Mouse (Mus musculus) embryonic fibroblast, embryonic 13.5 days (primary cell): ENCODE measurements around the gene Hs3st5. TPM values are rescaled to one million over a fixed set of nuclear protein-coding genes. Genes with fewer than 3 reads are reported as not detected.

Experiments
- H3K27ac ChIP-seq: 2 replicates; pipeline ENCODE4 v1.5.1; 2012; ENCODE audit warnings: low read length, control low read depth, inconsistent platforms; ENCODE audit not compliant: insufficient read depth
- H3K4me1 ChIP-seq: 2 replicates; pipeline ENCODE4 v1.6.1; 2011; ENCODE audit warnings: low read length; ENCODE audit not compliant: control insufficient read depth, insufficient read depth
- H3K4me3 ChIP-seq: 2 replicates; pipeline ENCODE4 v1.5.1; 2011; ENCODE audit warnings: mild to moderate bottlenecking, control low read depth, low read length; ENCODE audit not compliant: insufficient read depth
- CTCF ChIP-seq: IDR thresholded peaks from 2 replicates; pipeline ENCODE4 v1.5.1; 2011; ENCODE audit warnings: mild to moderate bottlenecking, control low read depth, low read length, moderate library complexity, borderline replicate concordance; ENCODE audit not compliant: insufficient read depth
- POLR2A ChIP-seq: IDR thresholded peaks from 2 replicates; pipeline ENCODE4 v1.6.1; 2011; ENCODE audit warnings: low read depth, mild to moderate bottlenecking, control low read depth, low read length, moderate library complexity
- polyA plus RNA-seq: library from polyadenylated mRNA; stranded (reverse); fragments of >200 nt; gene quantifications from 2 replicates; pipeline ENCODE4 v1.2.4, GENCODE M21; 2011; ENCODE audit warnings: low read depth; ENCODE audit not compliant: missing spikeins, insufficient read length

Hs3st5 gene
- polyA plus RNA-seq, 1 experiment, result 0.63 TPM

DNA sequence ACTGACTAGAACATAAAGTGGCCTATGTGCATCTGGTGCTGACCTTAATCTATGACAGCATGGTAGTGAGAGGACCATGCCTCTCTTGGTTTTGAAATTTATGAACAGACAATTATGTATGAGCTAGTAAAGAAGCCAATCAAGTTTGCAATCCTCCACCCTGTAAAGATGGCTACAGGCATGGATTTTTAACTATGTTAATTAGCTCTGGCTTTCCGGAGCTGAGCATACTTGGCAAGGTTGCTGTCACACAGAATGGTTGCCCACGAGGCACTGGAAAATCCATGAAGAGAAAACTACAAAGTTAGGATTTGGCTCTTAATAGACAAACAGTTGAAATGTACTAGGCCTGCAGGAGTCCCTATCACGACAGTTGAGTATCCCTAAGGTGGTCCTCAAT, 322.5 kb downstream of the Hs3st5 start:
- TF ChIP-seq POLR2A, result no peak
- TF ChIP-seq CTCF, result no peak
- no peak overlapping the region for H3K27ac ChIP-seq

DNA sequence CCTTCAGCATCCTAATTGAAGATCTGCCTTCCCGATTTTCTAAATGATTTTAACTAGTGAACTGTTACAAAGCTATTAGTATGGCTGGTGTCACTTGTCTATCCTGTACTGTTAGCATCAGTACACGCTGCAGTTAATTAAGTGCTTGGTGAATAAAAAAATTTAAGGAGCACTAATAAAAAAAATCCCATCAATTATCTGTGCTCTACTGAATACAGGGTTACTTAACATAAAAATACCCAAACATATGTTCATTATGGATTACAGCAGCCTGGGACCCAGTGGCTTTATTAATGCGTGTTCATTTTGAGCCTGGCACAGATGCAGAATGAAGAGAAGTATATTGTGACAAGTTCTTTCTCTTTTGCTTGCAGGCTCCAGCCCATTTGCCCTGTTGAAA, 325.6 kb downstream of the Hs3st5 start:
- Histone ChIP-seq H3K27ac (no peak overlapping the region), H3K4me1 (no peaks in the 10 kb centered on the region), H3K4me3 (no peak overlapping the region)
- TF ChIP-seq POLR2A, result no peak
- TF ChIP-seq CTCF, result no peak

More for the DNA sequence above, 322.5 kb downstream of the Hs3st5 start:
- Histone ChIP-seq H3K4me1 (no peaks in the 10 kb centered on the region), H3K4me3 (no peak overlapping the region)

DNA sequence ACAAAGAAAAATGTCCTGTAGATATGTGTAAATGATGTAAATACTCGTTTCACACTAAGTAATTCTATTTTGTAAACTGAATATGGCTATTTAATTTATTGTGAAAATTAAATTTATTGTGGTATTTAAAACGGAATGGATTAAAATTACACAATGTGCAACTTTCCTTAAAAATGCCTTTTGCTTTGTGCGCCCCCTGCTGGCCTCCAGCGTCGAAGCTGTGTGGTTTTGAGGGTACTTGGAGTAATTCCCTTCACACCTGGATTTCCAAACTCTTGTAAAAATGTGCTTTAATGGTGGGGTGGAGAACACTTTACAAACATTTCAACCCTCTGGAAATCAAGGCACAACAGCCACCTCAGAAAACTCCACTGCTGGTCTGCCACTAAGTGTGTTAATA, 327.6 kb downstream of the Hs3st5 start:
- peak; percentile 52; the same call in 1 of the 2 replicates for TF ChIP-seq CTCF
- no peak for TF ChIP-seq POLR2A
- no peak overlapping the region for H3K27ac ChIP-seq
- H3K4me1 ChIP-seq, result no peaks in the 10 kb centered on the region
- no peak overlapping the region for H3K4me3 ChIP-seq

DNA sequence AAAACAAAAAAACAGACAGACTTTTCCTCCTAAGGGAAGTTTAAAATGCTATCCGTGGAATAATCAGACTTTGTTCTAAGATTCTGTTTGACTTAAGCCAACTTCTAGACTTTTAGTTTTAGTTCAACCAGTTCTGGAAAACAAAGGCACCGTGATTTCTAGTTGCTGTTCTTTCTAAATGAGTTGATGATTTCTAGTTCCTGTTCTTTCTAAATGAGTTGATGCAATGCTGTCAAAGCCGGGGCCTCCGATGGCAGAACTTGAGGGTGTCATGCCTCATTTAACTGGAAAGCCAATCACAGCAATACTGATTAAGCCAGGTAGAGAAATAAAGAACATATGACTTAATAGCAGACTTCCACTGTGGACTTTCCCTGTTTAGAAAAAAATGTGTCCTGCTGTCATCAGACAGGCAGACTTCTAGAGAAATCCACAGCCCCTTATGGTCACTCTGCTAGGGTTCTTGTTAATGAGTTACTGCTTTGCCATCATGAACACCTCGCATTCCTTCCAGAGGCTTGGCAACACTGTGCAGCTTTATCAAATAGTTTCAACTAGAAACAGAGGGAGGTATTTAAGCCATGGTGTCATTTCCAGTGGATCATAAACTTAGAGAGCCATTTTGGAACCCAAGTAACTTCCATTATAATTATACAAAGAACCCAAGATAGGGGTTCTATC, 329.4 kb downstream of the Hs3st5 start:
- Histone ChIP-seq H3K4me1 (no peaks in the 10 kb centered on the region), H3K27ac (no peak overlapping the region), H3K4me3 (no peak overlapping the region)
- no peak for TF ChIP-seq POLR2A
- no peak for TF ChIP-seq CTCF

DNA sequence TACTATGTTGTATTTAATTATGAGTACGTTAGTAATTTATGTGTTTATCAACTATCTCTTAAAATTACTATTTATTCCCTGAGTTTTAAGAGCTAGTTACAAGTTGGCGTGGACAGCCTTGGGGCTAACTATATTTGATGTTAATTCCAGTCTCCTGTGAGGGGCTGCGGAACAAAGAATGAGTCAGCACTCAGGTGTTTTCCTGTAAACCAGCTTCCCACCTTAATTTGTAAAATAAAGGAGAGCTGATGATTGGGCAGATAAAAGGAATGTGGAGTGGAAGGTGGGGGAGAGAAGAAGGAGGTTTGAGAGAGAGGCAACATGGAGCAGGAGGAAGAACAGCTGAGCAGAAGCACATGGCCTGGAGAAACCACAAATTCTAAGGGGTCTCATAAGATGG, 343.6 kb downstream of the Hs3st5 start:
- H3K4me3 ChIP-seq, result no peak overlapping the region
- TF ChIP-seq CTCF, result no peak
- TF ChIP-seq POLR2A, result no peak
- no peaks in the 10 kb centered on the region for H3K4me1 ChIP-seq
- H3K27ac ChIP-seq, result no peak overlapping the region

DNA sequence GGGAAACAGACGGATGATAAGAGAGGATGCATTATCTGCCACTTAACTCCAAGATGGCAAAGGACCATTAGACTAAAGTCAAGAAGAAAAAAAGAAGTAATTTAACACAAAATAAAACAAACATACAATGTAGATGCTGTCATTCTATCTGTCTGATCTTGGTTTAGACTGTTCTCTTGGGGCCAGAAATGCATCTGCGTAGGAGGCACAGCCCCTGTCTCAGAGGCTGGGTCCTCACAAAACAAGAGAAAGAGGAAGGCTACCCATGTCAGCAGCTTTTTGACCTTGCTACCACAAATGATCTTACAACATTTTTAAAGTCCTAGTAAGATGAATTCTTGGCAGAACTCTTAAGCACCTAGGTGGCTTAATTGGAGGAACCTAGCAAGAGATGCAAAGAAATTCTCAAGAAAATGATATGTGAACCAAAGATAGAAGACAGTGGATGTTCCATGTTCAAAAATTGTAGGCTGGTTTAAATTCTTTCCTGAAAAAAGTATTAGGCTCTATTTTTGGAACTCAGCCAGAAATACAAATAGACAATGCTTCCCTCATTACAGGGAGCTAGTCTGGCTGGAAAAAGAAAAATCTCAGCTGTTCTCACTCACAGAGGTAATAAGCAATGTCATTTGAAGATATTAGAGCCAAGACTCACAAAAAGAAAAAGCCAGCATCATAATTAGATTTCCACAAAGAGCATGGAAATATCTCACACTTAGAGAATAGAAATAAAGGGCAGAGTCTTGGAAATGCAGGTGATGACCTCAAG, 355.7 kb downstream of the Hs3st5 start:
- TF ChIP-seq CTCF (no peak), POLR2A (no peak)
- no peak overlapping the region for H3K4me3 ChIP-seq
- no peak overlapping the region for H3K27ac ChIP-seq
- H3K4me1 ChIP-seq, result no peaks in the 10 kb centered on the region
